Mouse (Mus musculus): ENCODE measurements at regions not wholly inside any gene's neighbourhood (a gene's known extent, or its start where the extent isn't known, plus 50 kb on each side); places are given as distances from the start of the nearest gene placed in this dataset.

DNA sequence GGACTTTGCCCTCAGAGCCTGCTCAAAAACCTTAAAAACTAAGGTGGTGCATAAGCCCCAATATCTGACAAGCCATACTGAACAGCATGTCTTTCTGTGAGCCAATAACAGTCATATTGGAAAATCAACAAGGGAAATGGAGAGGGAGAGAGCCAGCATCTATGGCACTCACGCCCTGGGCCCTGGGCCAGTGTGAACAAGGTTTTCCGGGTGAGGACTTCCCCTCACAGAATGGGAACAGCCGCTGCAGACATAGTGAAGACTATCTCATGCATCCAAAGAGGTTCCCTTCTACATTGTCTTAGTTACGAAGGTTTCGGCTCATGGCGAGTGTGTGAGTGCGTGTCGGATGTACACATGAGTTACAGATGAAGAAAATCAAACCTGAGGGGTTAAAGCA, 99.7 kb upstream of the Jun start:
- DNase-seq (ENCODE audit: extremely low read depth) = no peak
- H3K9ac ChIP-seq (ENCODE audit: insufficient read depth, low read depth) = no peak overlapping the region
- no peak overlapping the region for H3K27ac ChIP-seq (ENCODE audit: insufficient read depth, low read depth)
- peaks cover 5 to 22% of the 10 kb centered on the region in 2 experiments; a peak in 3 of 4 replicates for H3K4me1 ChIP-seq (ENCODE audit: control insufficient read depth in 1 of 2, insufficient read depth in 2 of 2)
- H3K9me3 ChIP-seq (replicated peaks; ENCODE audit: low read length) = no peaks in the 10 kb centered on the region
- no peak overlapping the region for H3K4me3 ChIP-seq (replicated peaks in 1 of 3; ENCODE audit: low read depth in 2 of 3, low read length in 2 of 3, poor library complexity in 1 of 3)
- H3K27me3 ChIP-seq (replicated peaks) = no peaks in the 10 kb centered on the region
- TF ChIP-seq TBP (conservative IDR thresholded peaks at IDR 0.05; ENCODE audit: low read depth, low read length) = no peak
- TF ChIP-seq NRF1 (IDR thresholded peaks at IDR 0.05; ENCODE audit: low read depth, low read length) = no peak
- no peak for TF ChIP-seq MAZ (IDR thresholded peaks at IDR 0.05; ENCODE audit: low read depth, low read length)
- TF ChIP-seq EP300 (IDR thresholded peaks at IDR 0.05; ENCODE audit: low read length) = no peak
- TF ChIP-seq MYC (IDR thresholded peaks at IDR 0.05; ENCODE audit: low read depth, low read length) = no peak
- TF ChIP-seq HCFC1 (IDR thresholded peaks at IDR 0.05; ENCODE audit: low read depth, low read length) = no peak
- TF ChIP-seq PAX5 (IDR thresholded peaks at IDR 0.05; ENCODE audit: low read length) = no peak
- no peak for TF ChIP-seq BHLHE40 (IDR thresholded peaks at IDR 0.05; ENCODE audit: low read depth, low read length)
- no peak for TF ChIP-seq JUN (IDR thresholded peaks at IDR 0.05; ENCODE audit: insufficient read depth, low read depth, low read length)
- TF ChIP-seq SMC3 (IDR thresholded peaks at IDR 0.05; ENCODE audit: low read depth, low read length) = no peak
- no peak for TF ChIP-seq USF2 (conservative IDR thresholded peaks at IDR 0.05; ENCODE audit: low read depth, low read length)
- no peak for TF ChIP-seq MAX (IDR thresholded peaks at IDR 0.05; ENCODE audit: low read length)
- TF ChIP-seq ETS1 (conservative IDR thresholded peaks at IDR 0.05; ENCODE audit: low read depth, low read length) = no peak
- TF ChIP-seq UBTF (IDR thresholded peaks at IDR 0.05; ENCODE audit: low read depth, low read length) = no peak
- TF ChIP-seq E2F4 (IDR thresholded peaks at IDR 0.05; ENCODE audit: insufficient replicate concordance, low read depth, low read length) = no peak
- TF ChIP-seq POLR2A (IDR thresholded peaks at IDR 0.05; ENCODE audit: low read depth, low read length) = no peak
- TF ChIP-seq ELF1 (IDR thresholded peaks at IDR 0.05; ENCODE audit: low read depth, low read length) = no peak
- TF ChIP-seq RCOR1 (conservative IDR thresholded peaks at IDR 0.05; ENCODE audit: low read depth, low read length) = no peak
- no peaks in the 10 kb centered on the region for H3K79me2 ChIP-seq (replicated peaks; ENCODE audit: control insufficient read depth, extremely low read depth, insufficient read depth, poor library complexity, severe bottlenecking)
- dilution Hi-C loops (cut with MboI; ENCODE audit: extremely low pct_ligation_motif_present, extremely low pct_unique_long_range_greater_than_20kb, low sequenced_read_pairs) = no loop called here
- in situ Hi-C loops (cut with MboI; ENCODE audit: low pct_ligation_motif_present, low pct_unique_long_range_greater_than_20kb, low sequenced_read_pairs) = loop anchor here (25.0 kb wide), 1 partner anchor 411 kb away; the partner anchor contains the start of gene Fggy
- H3K36me3 ChIP-seq (replicated peaks in 1 of 2; ENCODE audit: control insufficient read depth in 1 of 2, insufficient read depth in 1 of 2, low read length in 1 of 2) = no peaks in the 10 kb centered on the region
- no peak overlapping the region for H3K4me2 ChIP-seq (ENCODE audit: insufficient read depth, low read depth, poor library complexity, severe bottlenecking)

GRCm38 (mm10) chr4:95152431-95153115, 100.6 kb upstream of the Jun start:
- H3K4me3 ChIP-seq (replicated peaks in 1 of 3; ENCODE audit: low read depth in 2 of 3, low read length in 2 of 3, poor library complexity in 1 of 3) = no peak overlapping the region
- no peaks in the 10 kb centered on the region for H3K36me3 ChIP-seq (replicated peaks in 1 of 2; ENCODE audit: control insufficient read depth in 1 of 2, insufficient read depth in 1 of 2, low read length in 1 of 2)
- no peaks in the 10 kb centered on the region for H3K9me3 ChIP-seq (replicated peaks; ENCODE audit: low read length)
- dilution Hi-C loops (cut with MboI; ENCODE audit: extremely low pct_ligation_motif_present, extremely low pct_unique_long_range_greater_than_20kb, low sequenced_read_pairs) (no loop called here), in situ Hi-C loops (cut with MboI; ENCODE audit: low pct_ligation_motif_present, low pct_unique_long_range_greater_than_20kb, low sequenced_read_pairs) (loop anchor here (25.0 kb wide), 1 partner anchor 410 kb away; the partner anchor contains the start of gene Fggy)
- no peaks in the 10 kb centered on the region for H3K79me2 ChIP-seq (replicated peaks; ENCODE audit: control insufficient read depth, extremely low read depth, insufficient read depth, poor library complexity, severe bottlenecking)
- no peaks in the 10 kb centered on the region for H3K27me3 ChIP-seq (replicated peaks)
- H3K9ac ChIP-seq (ENCODE audit: insufficient read depth, low read depth) = no peak overlapping the region
- H3K27ac ChIP-seq (ENCODE audit: insufficient read depth, low read depth) = no peak overlapping the region
- no peak overlapping the region for H3K4me2 ChIP-seq (ENCODE audit: insufficient read depth, low read depth, poor library complexity, severe bottlenecking)
- TF ChIP-seq NRF1 (IDR thresholded peaks at IDR 0.05; ENCODE audit: low read depth, low read length) (no peak), SMC3 (IDR thresholded peaks at IDR 0.05; ENCODE audit: low read depth, low read length) (no peak), HCFC1 (IDR thresholded peaks at IDR 0.05; ENCODE audit: low read depth, low read length) (no peak), SIN3A (IDR thresholded peaks at IDR 0.05; ENCODE audit: low read length) (no peak), UBTF (IDR thresholded peaks at IDR 0.05; ENCODE audit: low read depth, low read length) (no peak), ETS1 (conservative IDR thresholded peaks at IDR 0.05; ENCODE audit: low read depth, low read length) (no peak), USF2 (conservative IDR thresholded peaks at IDR 0.05; ENCODE audit: low read depth, low read length) (no peak), PAX5 (IDR thresholded peaks at IDR 0.05; ENCODE audit: low read length) (no peak), MEF2A (IDR thresholded peaks at IDR 0.05; ENCODE audit: borderline replicate concordance, low read depth, low read length) (no peak), CTCF (conservative IDR thresholded peaks at IDR 0.05 in 1 of 2, IDR thresholded peaks at IDR 0.05 in 1 of 2; ENCODE audit: low read depth in 2 of 2, low read length in 2 of 2) (no peak), KAT2A (IDR thresholded peaks at IDR 0.05; ENCODE audit: insufficient replicate concordance, low read length) (no peak), BHLHE40 (IDR thresholded peaks at IDR 0.05; ENCODE audit: low read depth, low read length) (no peak), MAX (IDR thresholded peaks at IDR 0.05; ENCODE audit: low read length) (no peak), ZNF384 (IDR thresholded peaks at IDR 0.05; ENCODE audit: low read depth, low read length) (no peak), NELFE (IDR thresholded peaks at IDR 0.05; ENCODE audit: low read depth, low read length) (no peak), MAZ (IDR thresholded peaks at IDR 0.05; ENCODE audit: low read depth, low read length) (no peak), TBP (conservative IDR thresholded peaks at IDR 0.05; ENCODE audit: low read depth, low read length) (no peak)
- H3K4me1 ChIP-seq (ENCODE audit: control insufficient read depth in 1 of 2, insufficient read depth in 2 of 2) = peaks cover 5 to 31% of the 10 kb centered on the region in 2 experiments; a peak in 3 of 4 replicates
- no peak for DNase-seq (ENCODE audit: extremely low read depth)
